Mouse (Mus musculus): ENCODE measurements at regions not wholly inside any gene's neighbourhood (a gene's known extent, or its start where the extent isn't known, plus 50 kb on each side); places are given as distances from the start of the nearest gene placed in this dataset.

GRCm38 (mm10) chr13:52339156-52339555 is 191.9 kb downstream of the Diras2 start:
- no peak overlapping the region for H3K27ac ChIP-seq
- H3K4me2 ChIP-seq (replicated peaks) = no peak overlapping the region
- WGBS = 21% methylated on average over 10 of the region's 10 CpGs
- H3K9ac ChIP-seq = no peak overlapping the region
- no peaks in the 10 kb centered on the region for H3K36me3 ChIP-seq (replicated peaks; ENCODE audit: control insufficient read depth, insufficient read depth)
- DNase-seq (ENCODE audit: low spot score) = no peak
- H3K9me3 ChIP-seq (ENCODE audit: control insufficient read depth, low read length) = no peaks in the 10 kb centered on the region
- ATAC-seq (ENCODE audit: low FRiP score) = no peak
- no peak overlapping the region for H3K4me3 ChIP-seq (replicated peaks; ENCODE audit: low read length)
- no peaks in the 10 kb centered on the region for H3K27me3 ChIP-seq (ENCODE audit: control insufficient read depth, insufficient read depth, low read length)
- H3K4me1 ChIP-seq (replicated peaks; ENCODE audit: control insufficient read depth, insufficient read depth, low read length) = peaks cover 6% of the 10 kb centered on the region; the same call in 1 of the 2 replicates

GRCm38 (mm10) chr13:52341981-52342380 is 189.1 kb downstream of the Diras2 start:
- Histone ChIP-seq H3K4me1 (replicated peaks; ENCODE audit: control insufficient read depth, insufficient read depth, low read length) (peaks cover 6% of the 10 kb centered on the region; the same call in 1 of the 2 replicates), H3K27ac (no peak overlapping the region), H3K9me3 (ENCODE audit: control insufficient read depth, low read length) (no peaks in the 10 kb centered on the region), H3K9ac (no peak overlapping the region), H3K27me3 (ENCODE audit: control insufficient read depth, insufficient read depth, low read length) (no peaks in the 10 kb centered on the region), H3K4me3 (replicated peaks; ENCODE audit: low read length) (no peak overlapping the region), H3K36me3 (replicated peaks; ENCODE audit: control insufficient read depth, insufficient read depth) (no peaks in the 10 kb centered on the region), H3K4me2 (replicated peaks) (no peak overlapping the region)
- 86% methylated on average over 8 of the region's 8 CpGs for WGBS
- DNase-seq (ENCODE audit: low spot score) (no peak), ATAC-seq (ENCODE audit: low FRiP score) (no peak)

GRCm38 (mm10) chr13:52344383-52344782 is 186.7 kb downstream of the Diras2 start:
- Histone ChIP-seq H3K9ac (no peak overlapping the region), H3K36me3 (replicated peaks; ENCODE audit: control insufficient read depth, insufficient read depth) (no peaks in the 10 kb centered on the region), H3K4me2 (replicated peaks) (no peak overlapping the region), H3K4me3 (replicated peaks; ENCODE audit: low read length) (no peak overlapping the region), H3K27ac (no peak overlapping the region), H3K4me1 (replicated peaks; ENCODE audit: control insufficient read depth, insufficient read depth, low read length) (no peaks in the 10 kb centered on the region), H3K27me3 (ENCODE audit: control insufficient read depth, insufficient read depth, low read length) (no peaks in the 10 kb centered on the region), H3K9me3 (ENCODE audit: control insufficient read depth, low read length) (no peaks in the 10 kb centered on the region)
- WGBS = 77% methylated on average over 2 of the region's 2 CpGs
- DNase-seq (ENCODE audit: low spot score) (no peak), ATAC-seq (ENCODE audit: low FRiP score) (no peak)

- Histone ChIP-seq H3K4me2 (replicated peaks) (no peak overlapping the region), H3K9me3 (ENCODE audit: control insufficient read depth, low read length) (no peaks in the 10 kb centered on the region), H3K27me3 (ENCODE audit: control insufficient read depth, insufficient read depth, low read length) (no peaks in the 10 kb centered on the region), H3K4me3 (replicated peaks; ENCODE audit: low read length) (no peak overlapping the region), H3K27ac (no peak overlapping the region), H3K4me1 (replicated peaks; ENCODE audit: control insufficient read depth, insufficient read depth, low read length) (no peaks in the 10 kb centered on the region), H3K36me3 (replicated peaks; ENCODE audit: control insufficient read depth, insufficient read depth) (no peaks in the 10 kb centered on the region), H3K9ac (no peak overlapping the region)
- WGBS = 98% methylated on average over 3 of the region's 3 CpGs
- DNase-seq (ENCODE audit: low spot score) = no peak
- ATAC-seq (ENCODE audit: low FRiP score) = no peak
These were observed 186.2 kb downstream of the Diras2 start for GRCm38 (mm10) chr13:52344853-52345252.

GRCm38 (mm10) chr13:52345375-52346026 is 185.6 kb downstream of the Diras2 start:
- ATAC-seq (ENCODE audit: low FRiP score) (no peak), DNase-seq (ENCODE audit: low spot score) (no peak)
- Histone ChIP-seq H3K27ac (no peak overlapping the region), H3K4me2 (replicated peaks) (no peak overlapping the region), H3K4me1 (replicated peaks; ENCODE audit: control insufficient read depth, insufficient read depth, low read length) (no peaks in the 10 kb centered on the region), H3K36me3 (replicated peaks; ENCODE audit: control insufficient read depth, insufficient read depth) (no peaks in the 10 kb centered on the region), H3K9me3 (ENCODE audit: control insufficient read depth, low read length) (no peaks in the 10 kb centered on the region), H3K9ac (no peak overlapping the region), H3K27me3 (ENCODE audit: control insufficient read depth, insufficient read depth, low read length) (no peaks in the 10 kb centered on the region), H3K4me3 (replicated peaks; ENCODE audit: low read length) (no peak overlapping the region)
- 69% methylated on average over 13 of the region's 13 CpGs for WGBS

GRCm38 (mm10) chr13:52346027-52346375 is 185.1 kb downstream of the Diras2 start:
- ATAC-seq (ENCODE audit: low FRiP score) = no peak
- Histone ChIP-seq H3K9me3 (ENCODE audit: control insufficient read depth, low read length) (no peaks in the 10 kb centered on the region), H3K9ac (no peak overlapping the region), H3K4me3 (replicated peaks; ENCODE audit: low read length) (no peak overlapping the region), H3K27ac (no peak overlapping the region), H3K27me3 (ENCODE audit: control insufficient read depth, insufficient read depth, low read length) (no peaks in the 10 kb centered on the region), H3K4me2 (replicated peaks) (no peak overlapping the region), H3K4me1 (replicated peaks; ENCODE audit: control insufficient read depth, insufficient read depth, low read length) (no peaks in the 10 kb centered on the region), H3K36me3 (replicated peaks; ENCODE audit: control insufficient read depth, insufficient read depth) (no peaks in the 10 kb centered on the region)
- DNase-seq (ENCODE audit: low spot score) = no peak
- 90% methylated on average over 5 of the region's 5 CpGs for WGBS

- H3K27me3 ChIP-seq (ENCODE audit: control insufficient read depth, insufficient read depth, low read length) = no peaks in the 10 kb centered on the region
- H3K36me3 ChIP-seq (replicated peaks; ENCODE audit: control insufficient read depth, insufficient read depth) = no peaks in the 10 kb centered on the region
- DNase-seq (ENCODE audit: low spot score) (no peak), ATAC-seq (ENCODE audit: low FRiP score) (no peak)
- H3K9ac ChIP-seq = no peak overlapping the region
- WGBS = 59% methylated on average over 2 of the region's 2 CpGs
- H3K9me3 ChIP-seq (ENCODE audit: control insufficient read depth, low read length) = no peaks in the 10 kb centered on the region
- H3K27ac ChIP-seq = no peak overlapping the region
- H3K4me2 ChIP-seq (replicated peaks) = no peak overlapping the region
- no peak overlapping the region for H3K4me3 ChIP-seq (replicated peaks; ENCODE audit: low read length)
- H3K4me1 ChIP-seq (replicated peaks; ENCODE audit: control insufficient read depth, insufficient read depth, low read length) = no peaks in the 10 kb centered on the region
These were observed 183.4 kb downstream of the Diras2 start for GRCm38 (mm10) chr13:52347631-52348030.

- H3K4me2 ChIP-seq (replicated peaks) = no peak overlapping the region
- H3K4me1 ChIP-seq (replicated peaks; ENCODE audit: control insufficient read depth, insufficient read depth, low read length) = no peaks in the 10 kb centered on the region
- H3K9ac ChIP-seq = no peak overlapping the region
- ATAC-seq (ENCODE audit: low FRiP score) = no peak
- H3K36me3 ChIP-seq (replicated peaks; ENCODE audit: control insufficient read depth, insufficient read depth) = no peaks in the 10 kb centered on the region
- no peak for DNase-seq (ENCODE audit: low spot score)
- H3K27me3 ChIP-seq (ENCODE audit: control insufficient read depth, insufficient read depth, low read length) = no peaks in the 10 kb centered on the region
- no peak overlapping the region for H3K27ac ChIP-seq
- 89% methylated on average over 5 of the region's 5 CpGs for WGBS
- H3K9me3 ChIP-seq (ENCODE audit: control insufficient read depth, low read length) = no peaks in the 10 kb centered on the region
- no peak overlapping the region for H3K4me3 ChIP-seq (replicated peaks; ENCODE audit: low read length)
These were observed 181.5 kb downstream of the Diras2 start for GRCm38 (mm10) chr13:52349606-52350005.

- Histone ChIP-seq H3K4me3 (replicated peaks; ENCODE audit: low read length) (no peak overlapping the region), H3K27me3 (ENCODE audit: control insufficient read depth, insufficient read depth, low read length) (no peaks in the 10 kb centered on the region), H3K9ac (no peak overlapping the region), H3K27ac (no peak overlapping the region), H3K36me3 (replicated peaks; ENCODE audit: control insufficient read depth, insufficient read depth) (no peaks in the 10 kb centered on the region), H3K4me2 (replicated peaks) (no peak overlapping the region), H3K9me3 (ENCODE audit: control insufficient read depth, low read length) (peaks cover 4% of the 10 kb centered on the region; the same call in 1 of the 2 replicates), H3K4me1 (replicated peaks; ENCODE audit: control insufficient read depth, insufficient read depth, low read length) (no peaks in the 10 kb centered on the region)
- 83% methylated on average over 4 of the region's 4 CpGs for WGBS
- ATAC-seq (ENCODE audit: low FRiP score) (no peak), DNase-seq (ENCODE audit: low spot score) (no peak)
These were observed 178.5 kb downstream of the Diras2 start for GRCm38 (mm10) chr13:52352576-52352975.

GRCm38 (mm10) chr13:52353437-52353836 is 177.6 kb downstream of the Diras2 start:
- no peaks in the 10 kb centered on the region for H3K27me3 ChIP-seq (ENCODE audit: control insufficient read depth, insufficient read depth, low read length)
- DNase-seq (ENCODE audit: low spot score) = no peak
- WGBS = 57% methylated on average over 3 of the region's 3 CpGs
- H3K9ac ChIP-seq = no peak overlapping the region
- no peak overlapping the region for H3K4me3 ChIP-seq (replicated peaks; ENCODE audit: low read length)
- peaks cover 4% of the 10 kb centered on the region; the same call in 1 of the 2 replicates for H3K9me3 ChIP-seq (ENCODE audit: control insufficient read depth, low read length)
- H3K4me1 ChIP-seq (replicated peaks; ENCODE audit: control insufficient read depth, insufficient read depth, low read length) = no peaks in the 10 kb centered on the region
- H3K4me2 ChIP-seq (replicated peaks) = no peak overlapping the region
- no peak overlapping the region for H3K27ac ChIP-seq
- H3K36me3 ChIP-seq (replicated peaks; ENCODE audit: control insufficient read depth, insufficient read depth) = no peaks in the 10 kb centered on the region
- no peak for ATAC-seq (ENCODE audit: low FRiP score)
